Mouse (Mus musculus) adrenal gland (tissue): Measurements from ENCODE around the gene Pogz.
"Not testable (repeated sequence)": the region's sequence is repeated elsewhere in the genome, so short reads cannot be mapped to it uniquely, and the experiment has no call there.

Experiments used
- intact Hi-C: fragments of 180-260 bp; cut with DNase I; formaldehyde crosslinking; loops from one replicate; pipeline ENCODE4 v1.15.1; 2025

Gene Pogz

GRCm38 (mm10) chr3:94832100-94832499 lies 5.3 kb upstream of the Pogz start:
- intact Hi-C loops: no loop called here

GRCm38 (mm10) chr3:94832701-94833100 lies 4.7 kb upstream of the Pogz start:
- intact Hi-C loops: no loop called here

- intact Hi-C loops: no loop called here
Measured at GRCm38 (mm10) chr3:94833358-94833757, 4.0 kb upstream of the Pogz start.

- intact Hi-C loops: no loop called here
Measured at GRCm38 (mm10) chr3:94835396-94835795, 2.0 kb upstream of the Pogz start.

- intact Hi-C loops: loop anchor here (2.0 kb wide), 1 partner anchor 15 kb away; no protein-coding TSS in a partner anchor
Measured at GRCm38 (mm10) chr3:94837959-94838496, 661 bp downstream of the Pogz start.

GRCm38 (mm10) chr3:94838631-94839030 lies 1.3 kb downstream of the Pogz start:
- intact Hi-C loops: no loop called here

- intact Hi-C loops: no loop called here
Measured at GRCm38 (mm10) chr3:94839101-94839500, 1.7 kb downstream of the Pogz start.

- intact Hi-C loops: no loop called here
Measured at GRCm38 (mm10) chr3:94847382-94847781, 10.0 kb downstream of the Pogz start.

GRCm38 (mm10) chr3:94849338-94849737 lies 12.0 kb downstream of the Pogz start:
- intact Hi-C loops: loop anchor here (2.0 kb wide), 1 partner anchor 39 kb away; no protein-coding TSS in a partner anchor

GRCm38 (mm10) chr3:94851731-94852130 lies 14.4 kb downstream of the Pogz start:
- intact Hi-C loops: no loop called here

GRCm38 (mm10) chr3:94852215-94852614 lies 14.8 kb downstream of the Pogz start:
- intact Hi-C loops: no loop called here

GRCm38 (mm10) chr3:94859471-94859870 lies 22.1 kb downstream of the Pogz start:
- intact Hi-C loops: no loop called here

GRCm38 (mm10) chr3:94869011-94869410 lies 31.6 kb downstream of the Pogz start:
- intact Hi-C loops: no loop called here

GRCm38 (mm10) chr3:94878618-94879017 lies 41.3 kb downstream of the Pogz start:
- intact Hi-C loops: no loop called here

GRCm38 (mm10) chr3:94881840-94882239 lies 44.5 kb downstream of the Pogz start:
- intact Hi-C loops: no loop called here

GRCm38 (mm10) chr3:94882579-94882978 lies 45.2 kb downstream of the Pogz start:
- intact Hi-C loops: no loop called here

- intact Hi-C loops: no loop called here
Measured at GRCm38 (mm10) chr3:94886316-94887224, 49.2 kb downstream of the Pogz start, which contains the start of gene Psmb4. Gene Psmb4 (minus strand): TSS chr3:94886961.

- intact Hi-C loops: no loop called here
Measured at GRCm38 (mm10) chr3:94888595-94888994, 51.2 kb downstream of the Pogz start.

- intact Hi-C loops: no loop called here
Measured at GRCm38 (mm10) chr3:94894076-94894475, 56.7 kb downstream of the Pogz start.

GRCm38 (mm10) chr3:94902747-94903146 lies 65.4 kb downstream of the Pogz start:
- intact Hi-C loops: no loop called here

- intact Hi-C loops: not testable (repeated sequence)
Measured at GRCm38 (mm10) chr3:94904759-94905158, 67.4 kb downstream of the Pogz start.

GRCm38 (mm10) chr3:94906482-94906881 lies 69.1 kb downstream of the Pogz start:
- intact Hi-C loops: no loop called here
